Mouse (Mus musculus): ENCODE data around the gene Rufy2. TPM values are rescaled to one million over a fixed set of nuclear protein-coding genes. Genes with fewer than 3 reads are reported as not detected.
"Not testable (repeated sequence)": the region's sequence is repeated elsewhere in the genome, so short reads cannot be mapped to it uniquely, and the experiment has no call there.

Gene Rufy2
- polyA plus RNA-seq, 1 experiment, result 0.43 TPM

- no peaks in the 10 kb centered on the region for H3K9me3 ChIP-seq
These were observed 63.1 kb downstream of the Rufy2 start for GRCm38 (mm10) chr10:63043154-63043553.

GRCm38 (mm10) chr10:63047751-63048150, 67.7 kb downstream of the Rufy2 start:
- TF ChIP-seq GATA1 (IDR thresholded peaks at IDR 0.05; ENCODE audit: borderline replicate concordance, low read length) (no peak), FLI1 (IDR thresholded peaks at IDR 0.05; ENCODE audit: low read length) (no peak)
- Histone ChIP-seq H3K4me3 (replicated peaks) (no peak overlapping the region), H3K27me3 (replicated peaks) (peaks cover 5% of the 10 kb centered on the region), H3K36me3 (replicated peaks; ENCODE audit: low read length) (no peaks in the 10 kb centered on the region), H3K9me3 (no peaks in the 10 kb centered on the region), H3K4me1 (peaks cover 16% of the 10 kb centered on the region)

More at GRCm38 (mm10) chr10:63043154-63043553, 63.1 kb downstream of the Rufy2 start:
- TF ChIP-seq FLI1 (IDR thresholded peaks at IDR 0.05; ENCODE audit: low read length), result no peak
- TF ChIP-seq GATA1 (IDR thresholded peaks at IDR 0.05; ENCODE audit: borderline replicate concordance, low read length), result no peak
- no peaks in the 10 kb centered on the region for H3K36me3 ChIP-seq (replicated peaks; ENCODE audit: low read length)
- H3K27me3 ChIP-seq (replicated peaks), result peaks cover 5% of the 10 kb centered on the region
- H3K4me3 ChIP-seq (replicated peaks), result no peak overlapping the region
- no peaks in the 10 kb centered on the region for H3K4me1 ChIP-seq

- Histone ChIP-seq H3K4me1 (peaks cover 24% of the 10 kb centered on the region), H3K9me3 (no peaks in the 10 kb centered on the region), H3K4me3 (replicated peaks) (no peak overlapping the region), H3K27me3 (replicated peaks) (peaks cover 5% of the 10 kb centered on the region), H3K36me3 (replicated peaks; ENCODE audit: low read length) (no peaks in the 10 kb centered on the region)
- TF ChIP-seq FLI1 (IDR thresholded peaks at IDR 0.05; ENCODE audit: low read length) (no peak), GATA1 (IDR thresholded peaks at IDR 0.05; ENCODE audit: borderline replicate concordance, low read length) (no peak)
These were observed 69.1 kb downstream of the Rufy2 start for GRCm38 (mm10) chr10:63049106-63049505.

- peaks cover 24% of the 10 kb centered on the region for H3K4me1 ChIP-seq
- no peak overlapping the region for H3K4me3 ChIP-seq (replicated peaks)
- TF ChIP-seq GATA1 (IDR thresholded peaks at IDR 0.05; ENCODE audit: borderline replicate concordance, low read length) (no peak), FLI1 (IDR thresholded peaks at IDR 0.05; ENCODE audit: low read length) (no peak)
- H3K27me3 ChIP-seq (replicated peaks), result no peaks in the 10 kb centered on the region
- no peaks in the 10 kb centered on the region for H3K9me3 ChIP-seq
- H3K36me3 ChIP-seq (replicated peaks; ENCODE audit: low read length), result no peaks in the 10 kb centered on the region
These were observed 71.2 kb downstream of the Rufy2 start for GRCm38 (mm10) chr10:63051267-63051666.

- no peak for TF ChIP-seq FLI1 (IDR thresholded peaks at IDR 0.05; ENCODE audit: low read length)
- no peak for TF ChIP-seq GATA1 (IDR thresholded peaks at IDR 0.05; ENCODE audit: borderline replicate concordance, low read length)
- Histone ChIP-seq H3K4me3 (replicated peaks) (no peak overlapping the region), H3K36me3 (replicated peaks; ENCODE audit: low read length) (no peaks in the 10 kb centered on the region), H3K9me3 (no peaks in the 10 kb centered on the region), H3K27me3 (replicated peaks) (no peaks in the 10 kb centered on the region), H3K4me1 (peaks cover 24% of the 10 kb centered on the region)
These were observed 72.0 kb downstream of the Rufy2 start for GRCm38 (mm10) chr10:63052011-63052410.

- Histone ChIP-seq H3K4me1 (peaks cover 24% of the 10 kb centered on the region), H3K9me3 (no peaks in the 10 kb centered on the region), H3K27me3 (replicated peaks) (peaks cover 1% of the 10 kb centered on the region), H3K4me3 (replicated peaks) (no peak overlapping the region), H3K36me3 (replicated peaks; ENCODE audit: low read length) (no peaks in the 10 kb centered on the region)
- no peak for TF ChIP-seq FLI1 (IDR thresholded peaks at IDR 0.05; ENCODE audit: low read length)
- TF ChIP-seq GATA1 (IDR thresholded peaks at IDR 0.05; ENCODE audit: borderline replicate concordance, low read length), result no peak
These were observed 73.0 kb downstream of the Rufy2 start for GRCm38 (mm10) chr10:63053007-63053406.

- not testable (repeated sequence) for H3K36me3 ChIP-seq (replicated peaks; ENCODE audit: low read length)
These were observed 74.0 kb downstream of the Rufy2 start for GRCm38 (mm10) chr10:63054071-63054470.

GRCm38 (mm10) chr10:63054586-63054985, 74.6 kb downstream of the Rufy2 start:
- Histone ChIP-seq H3K36me3 (replicated peaks; ENCODE audit: low read length) (no peaks in the 10 kb centered on the region), H3K4me1 (peaks cover 24% of the 10 kb centered on the region), H3K4me3 (replicated peaks) (no peak overlapping the region), H3K9me3 (no peaks in the 10 kb centered on the region), H3K27me3 (replicated peaks) (peaks cover 5% of the 10 kb centered on the region)
- no peak for TF ChIP-seq FLI1 (IDR thresholded peaks at IDR 0.05; ENCODE audit: low read length)
- no peak for TF ChIP-seq GATA1 (IDR thresholded peaks at IDR 0.05; ENCODE audit: borderline replicate concordance, low read length)

More at GRCm38 (mm10) chr10:63054071-63054470, 74.0 kb downstream of the Rufy2 start:
- H3K9me3 ChIP-seq; H3K4me3 ChIP-seq (replicated peaks); H3K27me3 ChIP-seq (replicated peaks): not testable (repeated sequence)
- peaks cover 24% of the 10 kb centered on the region for H3K4me1 ChIP-seq

- Histone ChIP-seq H3K27me3 (replicated peaks) (peaks cover 14% of the 10 kb centered on the region), H3K9me3 (no peaks in the 10 kb centered on the region), H3K36me3 (replicated peaks; ENCODE audit: low read length) (no peaks in the 10 kb centered on the region), H3K4me3 (replicated peaks) (no peak overlapping the region), H3K4me1 (peaks cover 9% of the 10 kb centered on the region)
- TF ChIP-seq FLI1 (IDR thresholded peaks at IDR 0.05; ENCODE audit: low read length) (no peak), GATA1 (IDR thresholded peaks at IDR 0.05; ENCODE audit: borderline replicate concordance, low read length) (no peak)
These were observed 77.1 kb downstream of the Rufy2 start for GRCm38 (mm10) chr10:63056966-63057750.

- Histone ChIP-seq H3K4me1 (peaks cover 5% of the 10 kb centered on the region; the same call in 1 of the 2 replicates), H3K27me3 (replicated peaks) (peaks cover 19% of the 10 kb centered on the region), H3K9me3 (no peaks in the 10 kb centered on the region), H3K4me3 (replicated peaks) (no peak within 1 kb of the TSS), H3K36me3 (replicated peaks; ENCODE audit: low read length) (no peaks in the 10 kb centered on the region)
- no peak for TF ChIP-seq GATA1 (IDR thresholded peaks at IDR 0.05; ENCODE audit: borderline replicate concordance, low read length)
These were observed 79.8 kb downstream of the Rufy2 start, which contains the start of gene Pbld1 for GRCm38 (mm10) chr10:63059862-63060261. Gene Pbld1, plus strand, starts transcription at chr10:63060162.
